Mouse (Mus musculus): ENCODE results near the gene Snapc4. TPM values are rescaled to one million over a fixed set of nuclear protein-coding genes. Genes with fewer than 3 reads are reported as not detected.

The Snapc4 gene
- total and polyA plus RNA-seq, 2 experiments from 2014 or later, result 29.1 to 44.7 TPM

DNA sequence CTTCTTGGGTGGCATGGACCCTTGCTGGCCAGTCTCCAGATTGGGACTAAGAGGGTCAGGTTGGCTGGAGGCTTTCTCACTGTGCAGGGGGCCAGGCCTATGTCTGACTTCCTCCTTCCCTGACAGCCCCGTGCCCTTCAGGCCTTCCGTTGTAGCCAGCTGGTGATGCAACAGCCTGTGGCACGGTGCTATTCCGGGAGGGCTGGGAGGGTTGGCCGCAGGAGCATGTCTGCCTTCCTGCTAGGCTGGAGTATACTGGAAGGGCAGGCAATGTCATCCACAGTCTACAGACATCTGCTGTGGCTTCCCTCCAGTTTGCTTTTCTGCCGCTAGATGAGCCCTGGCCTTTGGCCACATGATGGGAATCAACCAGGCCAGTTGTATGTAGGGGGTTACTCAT, 20.5 kb downstream of the Snapc4 start:
- no peak overlapping the region for H3K4me2 ChIP-seq (ENCODE audit: low read depth, low read length, poor library complexity, severe bottlenecking)
- no peak overlapping the region for H3K4me3 ChIP-seq (ENCODE audit: low read depth, low read length)
- ATAC-seq (ENCODE audit: low FRiP score), result no peak; the same call in 1 of the 2 replicates
- H3K4me1 ChIP-seq (ENCODE audit: insufficient read depth, low read length), result no peaks in the 10 kb centered on the region
- H3K9ac ChIP-seq (replicated peaks; ENCODE audit: low read length, poor library complexity, severe bottlenecking), result no peak overlapping the region
- no peak overlapping the region for H3K27ac ChIP-seq (ENCODE audit: low read depth, low read length)
- no peaks in the 10 kb centered on the region for H3K9me3 ChIP-seq (ENCODE audit: low read length)
- H3K27me3 ChIP-seq (ENCODE audit: insufficient read depth, low read length), result no peaks in the 10 kb centered on the region
- no peak for TF ChIP-seq CTCF (IDR thresholded peaks at IDR 0.05)
- 86% methylated on average over 6 of the region's 6 CpGs for WGBS
- peak; percentile 40 for DNase-seq (ENCODE audit: low spot score)
- H3K36me3 ChIP-seq (ENCODE audit: insufficient read depth, low read length), result peaks cover 23% of the 10 kb centered on the region

DNA sequence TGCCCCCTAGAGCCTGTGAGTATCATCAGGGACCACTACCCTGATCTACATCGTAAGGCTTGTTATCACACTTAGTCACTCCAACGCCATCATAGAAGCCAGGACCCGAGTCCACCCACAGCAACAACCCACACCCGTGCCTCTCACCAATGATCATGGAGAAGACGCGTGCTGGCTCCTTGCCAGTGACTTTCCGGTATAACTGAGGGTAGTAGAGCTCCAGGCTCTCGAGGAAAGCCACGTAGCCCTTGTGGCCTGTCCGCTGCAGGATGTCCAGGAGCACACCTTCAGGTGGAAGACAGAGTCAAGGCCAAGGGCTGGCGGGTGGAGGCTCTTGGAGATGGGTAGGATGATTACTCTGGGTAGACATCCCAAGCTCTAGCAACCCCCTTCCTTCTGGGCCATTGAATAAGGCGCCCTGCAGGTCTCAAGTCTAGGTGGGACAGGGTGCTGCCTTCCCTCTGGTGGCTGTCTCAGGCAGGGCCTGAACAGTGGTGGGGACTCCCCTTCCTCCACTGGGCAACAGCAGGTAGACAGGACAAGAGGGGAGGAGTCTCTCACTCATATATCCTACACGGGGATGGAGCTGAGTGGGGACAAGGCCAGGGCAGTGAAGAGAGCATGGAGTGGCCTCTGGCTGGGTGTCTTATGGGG, 21.7 kb downstream of the Snapc4 start:
- WGBS, result 86% methylated on average over 13 of the region's 13 CpGs

DNA sequence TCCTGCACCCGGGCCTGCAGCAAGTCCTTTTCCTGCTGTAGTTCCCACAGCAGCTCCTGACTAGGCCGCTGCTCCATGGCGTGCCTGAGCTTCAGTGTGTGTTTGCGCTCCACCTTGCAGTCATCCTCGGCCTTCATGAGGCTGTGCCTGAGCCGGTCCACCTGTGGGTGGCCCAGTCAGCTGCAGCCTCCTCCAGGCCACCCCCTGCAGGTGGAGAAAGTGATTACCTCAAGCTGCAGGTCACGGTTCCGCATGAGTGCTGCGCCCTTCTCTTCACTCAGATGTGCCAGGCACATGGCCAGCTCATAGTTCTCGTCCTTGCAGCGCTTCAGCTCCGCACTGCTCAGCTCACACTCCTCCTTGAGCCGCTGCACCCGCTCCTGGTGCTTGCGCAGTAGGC, 23.0 kb downstream of the Snapc4 start:
- no peaks in the 10 kb centered on the region for H3K36me3 ChIP-seq (ENCODE audit: insufficient read depth, low read length)
- H3K27ac ChIP-seq (ENCODE audit: low read depth, low read length), result no peak overlapping the region
- no peak for DNase-seq (ENCODE audit: low spot score)
- no peaks in the 10 kb centered on the region for H3K4me1 ChIP-seq (ENCODE audit: insufficient read depth, low read length)
- no peak overlapping the region for H3K4me3 ChIP-seq (ENCODE audit: low read depth, low read length)
- 42% methylated on average over 15 of the region's 15 CpGs for WGBS
- ATAC-seq (ENCODE audit: low FRiP score), result no peak
- peak; percentile 47 for TF ChIP-seq CTCF (IDR thresholded peaks at IDR 0.05)
- no peaks in the 10 kb centered on the region for H3K9me3 ChIP-seq (ENCODE audit: low read length)
- no peaks in the 10 kb centered on the region for H3K27me3 ChIP-seq (ENCODE audit: insufficient read depth, low read length)
- H3K4me2 ChIP-seq (ENCODE audit: low read depth, low read length, poor library complexity, severe bottlenecking), result no peak overlapping the region
- no peak overlapping the region for H3K9ac ChIP-seq (replicated peaks; ENCODE audit: low read length, poor library complexity, severe bottlenecking)

More for the DNA sequence above, 21.7 kb downstream of the Snapc4 start:
- H3K4me1 ChIP-seq (ENCODE audit: insufficient read depth, low read length), result no peaks in the 10 kb centered on the region
- H3K4me3 ChIP-seq (ENCODE audit: low read depth, low read length), result no peak overlapping the region
- H3K4me2 ChIP-seq (ENCODE audit: low read depth, low read length, poor library complexity, severe bottlenecking), result no peak overlapping the region
- ATAC-seq (ENCODE audit: low FRiP score) (no peak), DNase-seq (ENCODE audit: low spot score) (no peak)
- H3K9ac ChIP-seq (replicated peaks; ENCODE audit: low read length, poor library complexity, severe bottlenecking), result 0 out of 2 replicates have a peak overlapping the region, but pooled peaks have one; percentile 29
- no peaks in the 10 kb centered on the region for H3K27me3 ChIP-seq (ENCODE audit: insufficient read depth, low read length)
- H3K9me3 ChIP-seq (ENCODE audit: low read length), result no peaks in the 10 kb centered on the region
- no peak for TF ChIP-seq CTCF (IDR thresholded peaks at IDR 0.05)
- peaks cover 11% of the 10 kb centered on the region; the same call in 1 of the 2 replicates for H3K36me3 ChIP-seq (ENCODE audit: insufficient read depth, low read length)
- no peak overlapping the region for H3K27ac ChIP-seq (ENCODE audit: low read depth, low read length)

DNA sequence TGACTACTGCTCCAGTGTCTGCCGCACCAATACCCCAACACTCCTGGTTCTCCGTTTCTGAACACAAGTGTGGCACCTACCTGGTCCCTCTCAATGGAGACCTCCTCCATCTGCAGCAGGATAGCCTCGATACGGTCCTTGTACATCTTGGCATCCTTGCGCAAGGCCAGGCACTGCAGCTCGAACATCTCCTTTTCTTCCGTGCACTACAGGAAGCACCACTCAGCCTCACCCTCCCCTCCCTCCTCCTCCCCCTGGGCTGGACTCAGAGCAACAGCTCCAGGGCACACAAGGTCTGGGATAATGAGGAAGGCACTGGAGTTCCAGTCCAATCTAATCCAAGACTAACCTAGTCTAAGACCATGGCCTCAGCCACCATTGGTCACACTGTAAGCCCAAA, 23.8 kb downstream of the Snapc4 start:
- 78% methylated on average over 7 of the region's 7 CpGs for WGBS
- H3K27me3 ChIP-seq (ENCODE audit: insufficient read depth, low read length), result no peaks in the 10 kb centered on the region
- ATAC-seq (ENCODE audit: low FRiP score), result no peak

DNA sequence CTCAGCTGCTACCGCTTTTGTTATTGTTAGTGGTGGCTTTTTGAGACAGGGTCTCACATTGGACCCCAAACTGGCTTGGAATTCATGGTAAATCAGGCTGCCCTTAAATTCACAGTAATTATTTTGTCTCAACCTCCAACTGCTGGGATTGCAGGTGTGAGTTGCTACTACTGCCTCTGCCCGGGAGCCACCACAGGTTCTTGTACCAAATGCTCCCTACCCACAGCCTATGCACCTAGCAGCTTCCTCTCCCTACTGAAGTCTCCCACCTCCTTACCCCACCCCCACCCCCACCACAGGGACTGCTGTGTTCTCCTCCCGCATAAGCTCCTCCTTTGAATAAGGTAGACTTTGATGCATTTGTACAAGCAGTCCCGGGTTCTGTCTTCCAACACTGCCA, 24.2 kb downstream of the Snapc4 start:
- Histone ChIP-seq H3K4me2 (ENCODE audit: low read depth, low read length, poor library complexity, severe bottlenecking) (no peak overlapping the region), H3K27me3 (ENCODE audit: insufficient read depth, low read length) (no peaks in the 10 kb centered on the region), H3K9me3 (ENCODE audit: low read length) (no peaks in the 10 kb centered on the region), H3K4me1 (ENCODE audit: insufficient read depth, low read length) (peaks cover under 1% of the 10 kb centered on the region; the same call in 1 of the 2 replicates), H3K36me3 (ENCODE audit: insufficient read depth, low read length) (no peaks in the 10 kb centered on the region), H3K27ac (ENCODE audit: low read depth, low read length) (no peak overlapping the region), H3K9ac (replicated peaks; ENCODE audit: low read length, poor library complexity, severe bottlenecking) (no peak overlapping the region), H3K4me3 (ENCODE audit: low read depth, low read length) (no peak overlapping the region)
- TF ChIP-seq CTCF (IDR thresholded peaks at IDR 0.05), result no peak
- WGBS, result 87% methylated on average over 4 of the region's 4 CpGs
- DNase-seq (ENCODE audit: low spot score), result no peak
- ATAC-seq (ENCODE audit: low FRiP score), result no peak

More for the DNA sequence above, 23.8 kb downstream of the Snapc4 start:
- Histone ChIP-seq H3K9me3 (ENCODE audit: low read length) (no peaks in the 10 kb centered on the region), H3K9ac (replicated peaks; ENCODE audit: low read length, poor library complexity, severe bottlenecking) (no peak overlapping the region), H3K4me2 (ENCODE audit: low read depth, low read length, poor library complexity, severe bottlenecking) (no peak overlapping the region), H3K4me1 (ENCODE audit: insufficient read depth, low read length) (no peaks in the 10 kb centered on the region), H3K36me3 (ENCODE audit: insufficient read depth, low read length) (no peaks in the 10 kb centered on the region), H3K27ac (ENCODE audit: low read depth, low read length) (no peak overlapping the region), H3K4me3 (ENCODE audit: low read depth, low read length) (no peak overlapping the region)
- TF ChIP-seq CTCF (IDR thresholded peaks at IDR 0.05), result no peak
- DNase-seq (ENCODE audit: low spot score), result no peak

DNA sequence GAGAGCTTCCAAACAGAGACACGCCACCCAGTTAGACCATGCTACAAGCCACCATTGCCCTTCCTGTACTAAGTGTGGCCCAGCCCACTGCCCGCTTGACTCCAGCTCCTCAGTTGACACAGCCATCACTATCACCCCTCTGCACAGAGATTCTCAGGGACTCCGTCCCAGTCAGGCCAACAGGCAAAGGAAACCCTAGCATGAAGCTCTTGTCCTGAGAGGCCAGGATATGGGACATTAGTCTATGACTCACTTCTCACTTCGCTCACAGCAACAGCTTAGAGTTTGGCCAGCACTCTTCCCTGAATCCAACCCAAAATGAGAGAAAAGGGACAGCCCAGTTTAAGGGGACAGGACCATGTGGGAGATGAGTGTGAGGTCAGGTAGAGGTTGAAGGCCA, 26.1 kb downstream of the Snapc4 start:
- WGBS, result 97% methylated on average over 4 of the region's 4 CpGs
- no peak for TF ChIP-seq CTCF (IDR thresholded peaks at IDR 0.05)
- Histone ChIP-seq H3K9me3 (ENCODE audit: low read length) (no peaks in the 10 kb centered on the region), H3K4me1 (ENCODE audit: insufficient read depth, low read length) (peaks cover 9% of the 10 kb centered on the region), H3K9ac (replicated peaks; ENCODE audit: low read length, poor library complexity, severe bottlenecking) (no peak overlapping the region), H3K4me2 (ENCODE audit: low read depth, low read length, poor library complexity, severe bottlenecking) (no peak overlapping the region), H3K27ac (ENCODE audit: low read depth, low read length) (no peak overlapping the region), H3K4me3 (ENCODE audit: low read depth, low read length) (no peak overlapping the region), H3K36me3 (ENCODE audit: insufficient read depth, low read length) (peaks cover 6% of the 10 kb centered on the region), H3K27me3 (ENCODE audit: insufficient read depth, low read length) (no peaks in the 10 kb centered on the region)
- ATAC-seq (ENCODE audit: low FRiP score) (no peak), DNase-seq (ENCODE audit: low spot score) (no peak)

Measured in midbrain, postnatal 0 days (tissue).